Comparison of ENCODE assay signal across 8 mouse cellular contexts in genomic region chr5:129008412-129008826, GRCm38 (mm10). TPM values are rescaled to one million over a fixed set of nuclear protein-coding genes. Genes with fewer than 3 reads are reported as not detected.
DNase-seq lines count a peak whose midpoint lies in the region; ATAC-seq lines count a peak whose summit lies in the region.

Gene Stx2, minus strand, starts transcription at chr5:129008574.

- peaks cover 34% of the 10 kb centered on the region for H3K4me1 ChIP-seq in forebrain, embryonic 10.5 days
- H3K4me1 ChIP-seq in heart, embryonic 14.5 days (ENCODE audit: control insufficient read depth in 2 of 2, insufficient read depth in 2 of 2, low read length in 2 of 2) = peaks cover 3 to 9% of the 10 kb centered on the region in 2 experiments; a peak in 3 of 4 replicates
- peaks cover 70% of the 10 kb centered on the region for H3K4me1 ChIP-seq in liver, embryonic 12.5 days

- H3K27ac ChIP-seq in forebrain, embryonic 10.5 days = peak within 1 kb of the TSS; percentile 93
- H3K27ac ChIP-seq in heart, embryonic 14.5 days (replicated peaks in 1 of 2; ENCODE audit: control insufficient read depth in 1 of 2, insufficient read depth in 1 of 2, low read depth in 2 of 2, low read length in 2 of 2) = peak within 1 kb of the TSS in 1 of 2 experiments; percentile 12; a peak in 2 of 4 replicates
- peak within 1 kb of the TSS; percentile 99 for H3K27ac ChIP-seq in liver, embryonic 12.5 days

- peak; percentile 77 to 83 for DNase-seq in CD8-positive naive resting alpha-beta T cell, adult 2 months (ENCODE audit: low read depth in 2 of 2, low spot score in 2 of 2)
- peak; percentile 82 for DNase-seq in c-Kit-positive CD71-negative TER-119-negative erythroid progenitor cells, embryonic 14.5 days (ENCODE audit: low read depth)
- DNase-seq in forebrain, embryonic 10.5 days (ENCODE audit: extremely low spot score, low spot score) = peak; percentile 87
- peak; percentile 96 for DNase-seq in kidney, postnatal 14 days
- DNase-seq in naive thymus-derived CD4-positive, alpha-beta T cell, adult 2 months (ENCODE audit: low read depth) = peak; percentile 92
- peak; percentile 93 for DNase-seq in splenic B cell, adult 2 months (ENCODE audit: low read depth, low spot score)

- peak within 1 kb of the TSS; percentile 77 for H3K9ac ChIP-seq in heart, embryonic 14.5 days (ENCODE audit: low read length)
- peak within 1 kb of the TSS; percentile 98 for H3K9ac ChIP-seq in liver, embryonic 12.5 days

- H3K4me3 ChIP-seq in forebrain, embryonic 10.5 days = peak within 1 kb of the TSS; percentile 84
- H3K4me3 ChIP-seq in heart, embryonic 14.5 days (ENCODE audit: control insufficient read depth in 1 of 2, insufficient read depth in 1 of 2, low read depth in 1 of 2, low read length in 2 of 2) = peak within 1 kb of the TSS; percentile 56 to 66
- H3K4me3 ChIP-seq in liver, embryonic 12.5 days = peak within 1 kb of the TSS; percentile 90

- peak within 1 kb of the TSS; percentile 85 for H3K4me2 ChIP-seq in heart, embryonic 14.5 days (ENCODE audit: low read length)
- peak within 1 kb of the TSS; percentile 88 for H3K4me2 ChIP-seq in liver, embryonic 12.5 days

- ATAC-seq in heart, embryonic 14.5 days (ENCODE audit: insufficient number of reproducible peaks, insufficient read depth, low FRiP score, low read depth) = peak; percentile 89
- ATAC-seq in liver, embryonic 12.5 days = peak; percentile 86

- peaks cover 4% of the 10 kb centered on the region; the same call in 1 of the 2 replicates for H3K27me3 ChIP-seq in forebrain, embryonic 10.5 days (ENCODE audit: poor library complexity, severe bottlenecking)
- no peaks in the 10 kb centered on the region for H3K27me3 ChIP-seq in heart, embryonic 14.5 days (ENCODE audit: control insufficient read depth, insufficient read depth, low read length)
- H3K27me3 ChIP-seq in liver, embryonic 12.5 days (replicated peaks) = no peaks in the 10 kb centered on the region
- H3K27me3 ChIP-seq in splenic B cell, adult 2 months (ENCODE audit: control insufficient read depth, insufficient read depth, low read length, poor library complexity, severe bottlenecking) = no peaks in the 10 kb centered on the region

- H3K36me3 ChIP-seq in forebrain, embryonic 10.5 days (replicated peaks) = peaks cover 14% of the 10 kb centered on the region
- peaks cover 6% of the 10 kb centered on the region; the same call in 1 of the 2 replicates for H3K36me3 ChIP-seq in heart, embryonic 14.5 days (ENCODE audit: control insufficient read depth, insufficient read depth, low read length)
- peaks cover 32% of the 10 kb centered on the region for H3K36me3 ChIP-seq in liver, embryonic 12.5 days
- H3K36me3 ChIP-seq in splenic B cell, adult 2 months (ENCODE audit: control insufficient read depth, insufficient read depth, low read length, poor library complexity, severe bottlenecking) = no peaks in the 10 kb centered on the region

- no peaks in the 10 kb centered on the region for H3K9me3 ChIP-seq in forebrain, embryonic 10.5 days
- H3K9me3 ChIP-seq in heart, embryonic 14.5 days (ENCODE audit: control insufficient read depth, low read length) = no peaks in the 10 kb centered on the region
- no peaks in the 10 kb centered on the region for H3K9me3 ChIP-seq in liver, embryonic 12.5 days (replicated peaks)

- WGBS in forebrain, embryonic 10.5 days = under 1% methylated on average over 39 of the region's 39 CpGs
- under 1% methylated on average over 33 of the region's 39 CpGs for WGBS in heart, embryonic 14.5 days
- under 1% methylated on average over 39 of the region's 39 CpGs for WGBS in liver, embryonic 12.5 days (ENCODE audit: insufficient replicate concordance)

RNA-seq across cellular contexts. Expression of gene Stx2, which starts in this region (rescaled TPM):
- 24.9 and 25.3 TPM in 2 replicates for polyA plus RNA-seq in forebrain, embryonic 10.5 days (2016; fragmentation: Nextera tagmentation; extraction: Ambion mirVana)
- 21.3 and 21.4 TPM in 2 replicates for polyA plus RNA-seq in heart, embryonic 14.5 days (2014; fragmentation: Nextera tagmentation; extraction: Ambion mirVana)
- 95.8 and 106 TPM in 2 replicates for polyA plus RNA-seq in liver, embryonic 12.5 days (2016; fragmentation: Nextera tagmentation; extraction: Ambion mirVana)
